Mouse (Mus musculus): ENCODE measurements around the gene Rims3. TPM values are rescaled to one million over a fixed set of nuclear protein-coding genes. Genes with fewer than 3 reads are reported as not detected.

The Rims3 gene
- polyA plus RNA-seq, 1 experiment from 2014 or later, result 1.3 TPM

GRCm38 (mm10) chr4:120868246-120868645 is 13.6 kb downstream of the Rims3 start:
- H3K9me3 ChIP-seq (replicated peaks; ENCODE audit: control insufficient read depth, low read length), result no peaks in the 10 kb centered on the region
- H3K4me1 ChIP-seq (ENCODE audit: control insufficient read depth, insufficient read depth, low read length), result no peaks in the 10 kb centered on the region
- H3K27me3 ChIP-seq (ENCODE audit: control insufficient read depth, insufficient read depth, low read length), result no peaks in the 10 kb centered on the region
- no peak for ATAC-seq (ENCODE audit: insufficient read depth, low FRiP score)
- no peak overlapping the region for H3K9ac ChIP-seq (ENCODE audit: low read length)
- no peaks in the 10 kb centered on the region for H3K36me3 ChIP-seq (ENCODE audit: control insufficient read depth, insufficient read depth, low read length)
- no peak overlapping the region for H3K4me3 ChIP-seq (replicated peaks; ENCODE audit: low read length)
- no peak overlapping the region for H3K27ac ChIP-seq (ENCODE audit: low read length)
- WGBS, result 71% methylated on average over 5 of the region's 5 CpGs
- H3K4me2 ChIP-seq (ENCODE audit: low read depth, low read length), result no peak overlapping the region

GRCm38 (mm10) chr4:120868988-120869387 is 14.4 kb downstream of the Rims3 start:
- Histone ChIP-seq H3K9me3 (replicated peaks; ENCODE audit: control insufficient read depth, low read length) (no peaks in the 10 kb centered on the region), H3K36me3 (ENCODE audit: control insufficient read depth, insufficient read depth, low read length) (no peaks in the 10 kb centered on the region), H3K27ac (ENCODE audit: low read length) (no peak overlapping the region), H3K4me3 (replicated peaks; ENCODE audit: low read length) (no peak overlapping the region), H3K4me2 (ENCODE audit: low read depth, low read length) (no peak overlapping the region), H3K4me1 (ENCODE audit: control insufficient read depth, insufficient read depth, low read length) (no peaks in the 10 kb centered on the region), H3K9ac (ENCODE audit: low read length) (no peak overlapping the region), H3K27me3 (ENCODE audit: control insufficient read depth, insufficient read depth, low read length) (no peaks in the 10 kb centered on the region)
- no peak for ATAC-seq (ENCODE audit: insufficient read depth, low FRiP score)
- 64% methylated on average over 3 of the region's 3 CpGs for WGBS

- Histone ChIP-seq H3K9ac (ENCODE audit: low read length) (no peak overlapping the region), H3K27ac (ENCODE audit: low read length) (no peak overlapping the region), H3K4me1 (ENCODE audit: control insufficient read depth, insufficient read depth, low read length) (no peaks in the 10 kb centered on the region), H3K4me3 (replicated peaks; ENCODE audit: low read length) (no peak overlapping the region), H3K36me3 (ENCODE audit: control insufficient read depth, insufficient read depth, low read length) (no peaks in the 10 kb centered on the region), H3K9me3 (replicated peaks; ENCODE audit: control insufficient read depth, low read length) (no peaks in the 10 kb centered on the region), H3K27me3 (ENCODE audit: control insufficient read depth, insufficient read depth, low read length) (no peaks in the 10 kb centered on the region), H3K4me2 (ENCODE audit: low read depth, low read length) (no peak overlapping the region)
- 56% methylated on average over 7 of the region's 7 CpGs for WGBS
- no peak for ATAC-seq (ENCODE audit: insufficient read depth, low FRiP score)
These were observed 15.7 kb downstream of the Rims3 start for GRCm38 (mm10) chr4:120870262-120870748.

GRCm38 (mm10) chr4:120875961-120876360 is 21.3 kb downstream of the Rims3 start:
- no peaks in the 10 kb centered on the region for H3K4me1 ChIP-seq (ENCODE audit: control insufficient read depth, insufficient read depth, low read length)
- H3K4me3 ChIP-seq (replicated peaks; ENCODE audit: low read length), result no peak overlapping the region
- no peak overlapping the region for H3K9ac ChIP-seq (ENCODE audit: low read length)
- no peak for ATAC-seq (ENCODE audit: insufficient read depth, low FRiP score)
- H3K4me2 ChIP-seq (ENCODE audit: low read depth, low read length), result no peak overlapping the region
- H3K36me3 ChIP-seq (ENCODE audit: control insufficient read depth, insufficient read depth, low read length), result no peaks in the 10 kb centered on the region
- H3K27ac ChIP-seq (ENCODE audit: low read length), result no peak overlapping the region
- no peaks in the 10 kb centered on the region for H3K9me3 ChIP-seq (replicated peaks; ENCODE audit: control insufficient read depth, low read length)
- no peaks in the 10 kb centered on the region for H3K27me3 ChIP-seq (ENCODE audit: control insufficient read depth, insufficient read depth, low read length)
- 40% methylated on average over 3 of the region's 3 CpGs for WGBS

GRCm38 (mm10) chr4:120878728-120879127 is 24.1 kb downstream of the Rims3 start:
- H3K27me3 ChIP-seq (ENCODE audit: control insufficient read depth, insufficient read depth, low read length), result no peaks in the 10 kb centered on the region
- H3K4me3 ChIP-seq (replicated peaks; ENCODE audit: low read length), result no peak overlapping the region
- ATAC-seq (ENCODE audit: insufficient read depth, low FRiP score), result no peak
- H3K4me1 ChIP-seq (ENCODE audit: control insufficient read depth, insufficient read depth, low read length), result no peaks in the 10 kb centered on the region
- H3K36me3 ChIP-seq (ENCODE audit: control insufficient read depth, insufficient read depth, low read length), result no peaks in the 10 kb centered on the region
- H3K9ac ChIP-seq (ENCODE audit: low read length), result no peak overlapping the region
- H3K4me2 ChIP-seq (ENCODE audit: low read depth, low read length), result no peak overlapping the region
- no peaks in the 10 kb centered on the region for H3K9me3 ChIP-seq (replicated peaks; ENCODE audit: control insufficient read depth, low read length)
- H3K27ac ChIP-seq (ENCODE audit: low read length), result no peak overlapping the region
- WGBS, result 52% methylated on average over 3 of the region's 3 CpGs

GRCm38 (mm10) chr4:120879386-120879785 is 24.8 kb downstream of the Rims3 start:
- no peaks in the 10 kb centered on the region for H3K36me3 ChIP-seq (ENCODE audit: control insufficient read depth, insufficient read depth, low read length)
- H3K4me3 ChIP-seq (replicated peaks; ENCODE audit: low read length), result no peak overlapping the region
- WGBS, result 29% methylated on average over 4 of the region's 4 CpGs
- no peaks in the 10 kb centered on the region for H3K4me1 ChIP-seq (ENCODE audit: control insufficient read depth, insufficient read depth, low read length)
- no peaks in the 10 kb centered on the region for H3K27me3 ChIP-seq (ENCODE audit: control insufficient read depth, insufficient read depth, low read length)
- H3K4me2 ChIP-seq (ENCODE audit: low read depth, low read length), result no peak overlapping the region
- no peak for ATAC-seq (ENCODE audit: insufficient read depth, low FRiP score)
- H3K9me3 ChIP-seq (replicated peaks; ENCODE audit: control insufficient read depth, low read length), result no peaks in the 10 kb centered on the region
- H3K27ac ChIP-seq (ENCODE audit: low read length), result no peak overlapping the region
- no peak overlapping the region for H3K9ac ChIP-seq (ENCODE audit: low read length)

GRCm38 (mm10) chr4:120880731-120881432 is 26.3 kb downstream of the Rims3 start:
- WGBS, result 48% methylated on average over 6 of the region's 6 CpGs
- no peak overlapping the region for H3K4me3 ChIP-seq (replicated peaks; ENCODE audit: low read length)
- no peaks in the 10 kb centered on the region for H3K9me3 ChIP-seq (replicated peaks; ENCODE audit: control insufficient read depth, low read length)
- H3K36me3 ChIP-seq (ENCODE audit: control insufficient read depth, insufficient read depth, low read length), result no peaks in the 10 kb centered on the region
- H3K4me2 ChIP-seq (ENCODE audit: low read depth, low read length), result no peak overlapping the region
- no peaks in the 10 kb centered on the region for H3K27me3 ChIP-seq (ENCODE audit: control insufficient read depth, insufficient read depth, low read length)
- H3K4me1 ChIP-seq (ENCODE audit: control insufficient read depth, insufficient read depth, low read length), result peaks cover 5% of the 10 kb centered on the region; the same call in 1 of the 2 replicates
- no peak overlapping the region for H3K27ac ChIP-seq (ENCODE audit: low read length)
- H3K9ac ChIP-seq (ENCODE audit: low read length), result no peak overlapping the region
- no peak for ATAC-seq (ENCODE audit: insufficient read depth, low FRiP score)

GRCm38 (mm10) chr4:120882002-120882625 is 27.5 kb downstream of the Rims3 start:
- Histone ChIP-seq H3K4me1 (ENCODE audit: control insufficient read depth, insufficient read depth, low read length) (peaks cover 8% of the 10 kb centered on the region; the same call in 1 of the 2 replicates), H3K9ac (ENCODE audit: low read length) (no peak overlapping the region), H3K9me3 (replicated peaks; ENCODE audit: control insufficient read depth, low read length) (no peaks in the 10 kb centered on the region), H3K4me2 (ENCODE audit: low read depth, low read length) (no peak overlapping the region), H3K36me3 (ENCODE audit: control insufficient read depth, insufficient read depth, low read length) (no peaks in the 10 kb centered on the region), H3K27me3 (ENCODE audit: control insufficient read depth, insufficient read depth, low read length) (no peaks in the 10 kb centered on the region), H3K27ac (ENCODE audit: low read length) (no peak overlapping the region), H3K4me3 (replicated peaks; ENCODE audit: low read length) (no peak overlapping the region)
- 49% methylated on average over 5 of the region's 5 CpGs for WGBS
- no peak for ATAC-seq (ENCODE audit: insufficient read depth, low FRiP score)

Data from stomach, embryonic 16.5 days (tissue).